Mouse (Mus musculus): ENCODE data around the gene Cdh23. TPM values are rescaled to one million over a fixed set of nuclear protein-coding genes. Genes with fewer than 3 reads are reported as not detected.

Gene Cdh23
- polyA plus RNA-seq, 1 experiment from 2014 or later, result 0.26 TPM

DNA sequence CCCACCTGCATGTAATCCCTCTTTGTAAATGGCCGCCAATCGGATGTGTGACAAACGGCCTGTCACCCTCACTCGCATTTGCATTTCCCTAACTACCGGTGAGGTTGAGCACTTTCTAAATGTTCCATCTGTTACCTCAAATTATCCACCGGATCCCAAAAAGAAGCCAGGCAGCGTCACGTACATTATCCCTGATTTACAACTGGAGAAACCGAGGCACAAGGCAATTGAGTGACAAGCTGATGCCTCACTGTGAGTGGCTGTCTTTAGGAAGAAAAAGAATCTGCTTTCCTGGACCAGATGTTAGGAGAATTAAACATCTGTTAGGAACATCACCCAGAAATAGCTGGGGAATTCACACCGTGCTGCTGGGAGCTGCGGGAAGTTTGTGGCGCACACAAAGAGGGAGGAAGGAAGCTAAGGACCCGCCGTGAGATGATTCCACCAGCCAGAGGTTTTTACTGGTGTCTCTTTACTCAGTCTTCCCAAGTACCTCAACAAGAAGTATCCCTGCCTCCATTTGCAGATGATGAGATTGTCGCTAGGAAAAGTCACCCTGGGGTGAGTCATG lies 36.8 kb downstream of the Cdh23 start:
- Histone ChIP-seq H3K4me1 (replicated peaks; ENCODE audit: control insufficient read depth, insufficient read depth, low read length) (no peaks in the 10 kb centered on the region), H3K36me3 (ENCODE audit: control insufficient read depth, insufficient read depth) (no peaks in the 10 kb centered on the region), H3K9me3 (ENCODE audit: control insufficient read depth) (no peaks in the 10 kb centered on the region), H3K27ac (ENCODE audit: low read depth, low read length) (no peak overlapping the region), H3K9ac (ENCODE audit: low read depth, low read length) (no peak overlapping the region), H3K4me2 (replicated peaks; ENCODE audit: low read depth) (no peak overlapping the region), H3K27me3 (replicated peaks; ENCODE audit: control insufficient read depth, insufficient read depth, low read length) (no peaks in the 10 kb centered on the region), H3K4me3 (ENCODE audit: low read depth, low read length) (no peak overlapping the region)
- no peak for ATAC-seq
- 52% methylated on average over 15 of the region's 15 CpGs for WGBS
- TF ChIP-seq CTCF (IDR thresholded peaks at IDR 0.05; ENCODE audit: low read depth), result no peak

DNA sequence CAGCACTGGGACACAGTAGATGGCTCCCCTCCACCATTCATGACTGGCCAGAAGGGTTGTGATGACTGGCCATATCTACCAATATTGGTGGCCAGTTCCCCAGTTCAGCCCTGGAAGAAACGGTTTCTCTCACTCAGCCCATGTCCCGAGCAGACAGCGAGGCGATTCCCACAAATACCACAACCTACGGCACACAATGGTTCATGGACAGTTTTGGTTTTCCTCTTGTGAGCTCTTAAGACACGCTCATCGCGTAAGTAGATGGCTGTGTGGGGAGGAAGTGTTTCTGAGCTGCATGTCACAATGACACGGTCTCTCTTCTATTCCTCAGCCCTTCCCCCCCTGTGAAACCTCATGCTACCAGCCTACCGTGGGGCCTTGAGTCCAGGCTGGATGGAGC lies 38.1 kb downstream of the Cdh23 start:
- H3K4me1 ChIP-seq (replicated peaks; ENCODE audit: control insufficient read depth, insufficient read depth, low read length), result no peaks in the 10 kb centered on the region
- no peak overlapping the region for H3K4me2 ChIP-seq (replicated peaks; ENCODE audit: low read depth)
- no peak overlapping the region for H3K9ac ChIP-seq (ENCODE audit: low read depth, low read length)
- no peaks in the 10 kb centered on the region for H3K27me3 ChIP-seq (replicated peaks; ENCODE audit: control insufficient read depth, insufficient read depth, low read length)
- 88% methylated on average over 10 of the region's 10 CpGs for WGBS
- no peaks in the 10 kb centered on the region for H3K36me3 ChIP-seq (ENCODE audit: control insufficient read depth, insufficient read depth)
- no peak overlapping the region for H3K4me3 ChIP-seq (ENCODE audit: low read depth, low read length)
- no peak for TF ChIP-seq CTCF (IDR thresholded peaks at IDR 0.05; ENCODE audit: low read depth)
- H3K27ac ChIP-seq (ENCODE audit: low read depth, low read length), result no peak overlapping the region
- no peaks in the 10 kb centered on the region for H3K9me3 ChIP-seq (ENCODE audit: control insufficient read depth)
- no peak for ATAC-seq

DNA sequence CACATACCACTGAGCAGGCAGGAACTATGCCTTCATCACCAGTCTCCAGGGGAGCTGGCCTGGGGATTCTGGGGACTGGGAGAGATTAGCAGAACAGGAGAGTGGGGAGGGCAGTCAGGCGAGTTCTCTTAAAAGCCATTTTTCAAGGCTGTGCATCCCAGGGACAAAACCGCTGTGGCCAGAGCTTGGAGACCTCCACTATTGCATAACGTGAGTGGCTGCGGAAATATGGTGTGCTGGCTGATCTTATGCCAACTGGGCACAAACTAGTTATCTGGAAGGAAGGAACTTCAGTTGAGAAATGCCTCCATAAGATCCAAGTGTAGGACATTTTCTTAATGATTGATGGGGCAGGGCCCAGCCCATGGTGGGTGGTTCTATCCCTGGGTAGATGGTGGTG lies 42.6 kb downstream of the Cdh23 start:
- no peaks in the 10 kb centered on the region for H3K27me3 ChIP-seq (replicated peaks; ENCODE audit: control insufficient read depth, insufficient read depth, low read length)
- no peak for TF ChIP-seq CTCF (IDR thresholded peaks at IDR 0.05; ENCODE audit: low read depth)
- no peak overlapping the region for H3K27ac ChIP-seq (ENCODE audit: low read depth, low read length)
- H3K36me3 ChIP-seq (ENCODE audit: control insufficient read depth, insufficient read depth), result no peaks in the 10 kb centered on the region
- H3K4me1 ChIP-seq (replicated peaks; ENCODE audit: control insufficient read depth, insufficient read depth, low read length), result no peaks in the 10 kb centered on the region
- WGBS, result 86% methylated on average over 4 of the region's 4 CpGs
- no peak for ATAC-seq
- no peak overlapping the region for H3K4me3 ChIP-seq (ENCODE audit: low read depth, low read length)
- H3K9me3 ChIP-seq (ENCODE audit: control insufficient read depth), result no peaks in the 10 kb centered on the region
- no peak overlapping the region for H3K4me2 ChIP-seq (replicated peaks; ENCODE audit: low read depth)
- no peak overlapping the region for H3K9ac ChIP-seq (ENCODE audit: low read depth, low read length)

DNA sequence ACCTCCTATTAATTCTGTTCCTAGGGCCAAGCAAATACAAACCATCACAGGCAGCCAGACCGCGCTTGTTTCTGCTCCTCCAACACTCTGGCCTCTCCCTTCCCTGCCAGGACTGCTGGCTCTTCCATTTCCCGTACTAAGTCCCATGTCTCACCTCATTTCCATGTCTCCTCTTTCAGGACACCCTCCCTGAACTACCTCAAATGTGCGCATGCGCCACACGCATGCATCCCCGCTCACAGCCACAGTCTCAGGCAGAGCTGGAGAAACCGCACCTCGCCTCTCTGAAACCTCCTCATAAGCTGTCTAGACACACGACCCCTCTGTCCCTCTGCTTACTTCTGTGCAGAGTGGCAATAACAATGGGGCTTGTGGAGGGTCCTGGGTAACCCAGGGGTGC lies 43.2 kb downstream of the Cdh23 start:
- 86% methylated on average over 10 of the region's 10 CpGs for whole genome bisulfite sequencing

DNA sequence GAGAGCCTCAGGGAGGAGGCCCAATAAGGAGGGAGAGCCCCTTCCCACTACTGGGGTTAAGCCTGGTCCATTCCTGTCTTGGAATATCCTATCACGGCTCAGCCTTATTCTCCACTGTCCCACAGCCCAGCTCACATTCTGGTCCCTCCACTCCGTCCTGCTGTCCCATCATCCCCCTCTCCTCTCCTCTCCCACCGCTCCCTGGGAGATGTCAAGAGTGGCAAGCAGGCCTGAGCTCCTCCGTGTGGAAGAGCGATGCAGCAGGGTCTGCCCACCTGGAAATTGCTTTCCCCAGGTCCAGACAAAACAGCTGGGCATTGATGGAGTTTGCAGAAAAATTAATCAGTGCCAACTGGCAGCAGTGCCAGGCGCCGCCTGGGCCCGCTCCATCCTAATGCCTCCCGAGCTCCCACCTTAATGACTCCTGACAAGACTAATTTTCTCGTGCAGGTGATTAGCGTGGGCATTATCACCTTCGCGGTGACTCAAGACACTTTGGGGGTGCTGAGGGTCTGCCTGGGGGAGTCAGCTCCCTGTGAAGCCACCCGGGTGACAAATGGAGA lies 52.1 kb downstream of the Cdh23 start:
- no peak for TF ChIP-seq CTCF (IDR thresholded peaks at IDR 0.05; ENCODE audit: low read depth)
- Histone ChIP-seq H3K36me3 (ENCODE audit: control insufficient read depth, insufficient read depth) (no peaks in the 10 kb centered on the region), H3K9me3 (ENCODE audit: control insufficient read depth) (no peaks in the 10 kb centered on the region), H3K4me2 (replicated peaks; ENCODE audit: low read depth) (no peak overlapping the region), H3K27me3 (replicated peaks; ENCODE audit: control insufficient read depth, insufficient read depth, low read length) (no peaks in the 10 kb centered on the region), H3K4me3 (ENCODE audit: low read depth, low read length) (no peak overlapping the region), H3K9ac (ENCODE audit: low read depth, low read length) (no peak overlapping the region), H3K27ac (ENCODE audit: low read depth, low read length) (no peak overlapping the region), H3K4me1 (replicated peaks; ENCODE audit: control insufficient read depth, insufficient read depth, low read length) (no peaks in the 10 kb centered on the region)
- WGBS, result 78% methylated on average over 14 of the region's 14 CpGs
- ATAC-seq, result no peak

More for the DNA sequence above, 43.2 kb downstream of the Cdh23 start:
- TF ChIP-seq CTCF (IDR thresholded peaks at IDR 0.05; ENCODE audit: low read depth), result no peak
- Histone ChIP-seq H3K27me3 (replicated peaks; ENCODE audit: control insufficient read depth, insufficient read depth, low read length) (no peaks in the 10 kb centered on the region), H3K4me2 (replicated peaks; ENCODE audit: low read depth) (no peak overlapping the region), H3K9ac (ENCODE audit: low read depth, low read length) (no peak overlapping the region), H3K4me1 (replicated peaks; ENCODE audit: control insufficient read depth, insufficient read depth, low read length) (no peaks in the 10 kb centered on the region), H3K27ac (ENCODE audit: low read depth, low read length) (no peak overlapping the region), H3K4me3 (ENCODE audit: low read depth, low read length) (no peak overlapping the region), H3K9me3 (ENCODE audit: control insufficient read depth) (no peaks in the 10 kb centered on the region), H3K36me3 (ENCODE audit: control insufficient read depth, insufficient read depth) (no peaks in the 10 kb centered on the region)
- no peak for ATAC-seq

DNA sequence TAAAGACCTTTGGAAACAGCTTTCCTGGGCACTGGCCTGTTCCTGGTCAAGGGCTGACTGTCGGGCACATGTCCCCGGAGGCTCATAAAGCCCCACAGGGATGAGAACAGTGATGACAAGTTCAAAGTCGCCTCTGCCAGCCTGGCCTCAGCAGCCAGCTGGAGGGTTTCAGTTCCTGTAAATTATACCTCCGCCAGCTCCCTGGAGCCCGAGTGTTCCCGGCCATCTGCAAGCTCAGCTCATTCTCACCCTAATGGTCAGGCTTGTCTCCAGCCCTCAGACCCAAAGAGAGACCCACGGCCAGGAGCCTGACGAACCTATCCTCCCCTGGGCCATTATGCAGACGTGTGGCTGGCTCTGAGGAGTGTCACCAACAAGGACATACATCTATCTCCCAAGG lies 57.0 kb downstream of the Cdh23 start:
- H3K36me3 ChIP-seq (ENCODE audit: control insufficient read depth, insufficient read depth), result no peaks in the 10 kb centered on the region
- H3K4me2 ChIP-seq (replicated peaks; ENCODE audit: low read depth), result no peak overlapping the region
- H3K27me3 ChIP-seq (replicated peaks; ENCODE audit: control insufficient read depth, insufficient read depth, low read length), result no peaks in the 10 kb centered on the region
- no peak for ATAC-seq
- no peaks in the 10 kb centered on the region for H3K9me3 ChIP-seq (ENCODE audit: control insufficient read depth)
- H3K4me3 ChIP-seq (ENCODE audit: low read depth, low read length), result no peak overlapping the region
- H3K27ac ChIP-seq (ENCODE audit: low read depth, low read length), result no peak overlapping the region
- TF ChIP-seq CTCF (IDR thresholded peaks at IDR 0.05; ENCODE audit: low read depth), result no peak
- 61% methylated on average over 9 of the region's 9 CpGs for WGBS
- no peak overlapping the region for H3K9ac ChIP-seq (ENCODE audit: low read depth, low read length)
- H3K4me1 ChIP-seq (replicated peaks; ENCODE audit: control insufficient read depth, insufficient read depth, low read length), result no peaks in the 10 kb centered on the region

Measured in intestine, postnatal 0 days (tissue).